14 mouse cellular contexts compared by ENCODE assay signal in the genomic region with DNA sequence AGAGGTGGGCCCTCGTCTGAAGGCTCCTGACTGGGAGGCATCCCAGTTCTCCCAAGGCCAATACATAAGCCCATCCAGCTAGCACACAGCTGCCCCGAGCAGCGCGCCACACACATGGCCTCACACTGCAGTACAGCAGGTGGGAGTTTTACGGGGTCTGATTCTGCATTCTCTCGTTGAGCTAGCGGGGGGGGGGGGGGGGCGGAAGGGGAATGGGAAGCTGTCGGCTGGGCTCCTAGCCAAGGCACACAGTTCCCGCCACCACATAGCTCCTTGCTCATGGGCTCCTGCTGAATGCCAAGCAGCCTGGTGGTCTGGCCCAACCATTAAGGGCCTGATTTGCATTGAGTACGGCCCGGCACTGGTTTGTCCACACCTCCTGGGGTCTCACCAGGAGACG.
DNase-seq lines count a peak whose midpoint lies in the region; ATAC-seq and TF ChIP-seq lines count a peak whose summit lies in the region.
"Had no signal": no experiment of that assay in that cellular context is flagged by ENCODE, and none has a peak within 500 bp of the region (broad histone marks: within the 10 kb centered on the region; RNA-seq: fewer than 3 reads in every experiment).

No protein-coding gene starts in this region.

- no peaks in the 10 kb centered on the region for H3K36me3 ChIP-seq in lung, embryonic 15.5 days
- no peaks in the 10 kb centered on the region for H3K36me3 ChIP-seq in forebrain, embryonic 13.5 days (ENCODE audit: poor library complexity, severe bottlenecking)
- no peaks in the 10 kb centered on the region for H3K36me3 ChIP-seq in hindbrain, embryonic 15.5 days
- no peaks in the 10 kb centered on the region for H3K36me3 ChIP-seq in midbrain, embryonic 13.5 days
- H3K36me3 ChIP-seq in stomach, postnatal 0 days (ENCODE audit: control insufficient read depth, insufficient read depth, low read length): no peaks in the 10 kb centered on the region
- H3K36me3 ChIP-seq: liver, embryonic 13.5 days had no signal

- no peak for TF ChIP-seq EP300 in stomach, postnatal 0 days (optimal IDR thresholded peaks at IDR 0.05)

- no peaks in the 10 kb centered on the region for H3K27me3 ChIP-seq in lung, embryonic 15.5 days
- H3K27me3 ChIP-seq in forebrain, embryonic 13.5 days: no peaks in the 10 kb centered on the region
- peaks cover 7% of the 10 kb centered on the region; the same call in 1 of the 2 replicates for H3K27me3 ChIP-seq in hindbrain, embryonic 15.5 days
- H3K27me3 ChIP-seq in midbrain, embryonic 13.5 days: peaks cover 7% of the 10 kb centered on the region
- H3K27me3 ChIP-seq in stomach, postnatal 0 days (ENCODE audit: control insufficient read depth, insufficient read depth, low read length): no peaks in the 10 kb centered on the region
- H3K27me3 ChIP-seq: liver, embryonic 13.5 days had no signal

- no peak overlapping the region for H3K4me3 ChIP-seq in lung, embryonic 15.5 days
- H3K4me3 ChIP-seq in forebrain, embryonic 13.5 days: no peak overlapping the region
- H3K4me3 ChIP-seq in hindbrain, embryonic 15.5 days: no peak overlapping the region
- H3K4me3 ChIP-seq in midbrain, embryonic 13.5 days (replicated peaks): no peak overlapping the region
- no peak overlapping the region for H3K4me3 ChIP-seq in stomach, postnatal 0 days (ENCODE audit: low read depth, low read length)
- H3K4me3 ChIP-seq: liver, embryonic 13.5 days had no signal

- H3K9ac ChIP-seq in lung, embryonic 15.5 days: no peak overlapping the region
- H3K9ac ChIP-seq in forebrain, embryonic 13.5 days: peak overlapping the region; percentile 13; the same call in 1 of the 2 replicates
- H3K9ac ChIP-seq in hindbrain, embryonic 15.5 days: no peak overlapping the region
- no peak overlapping the region for H3K9ac ChIP-seq in midbrain, embryonic 13.5 days (replicated peaks)
- no peak overlapping the region for H3K9ac ChIP-seq in stomach, postnatal 0 days (ENCODE audit: low read length)
- H3K9ac ChIP-seq: liver, embryonic 13.5 days had no signal

- WGBS in lung, embryonic 15.5 days: 40% methylated on average over 12 of the region's 13 CpGs
- 9% methylated on average over 10 of the region's 13 CpGs for WGBS in forebrain, embryonic 13.5 days
- WGBS in hindbrain, embryonic 15.5 days: 27% methylated on average over 13 of the region's 13 CpGs
- 25% methylated on average over 12 of the region's 13 CpGs for WGBS in midbrain, embryonic 13.5 days
- WGBS in stomach, postnatal 0 days: 49% methylated on average over 11 of the region's 13 CpGs

- ATAC-seq in lung, embryonic 15.5 days (ENCODE audit: borderline replicate concordance, extremely low read depth, low FRiP score, low TSS enrichment): peak; percentile 23; the same call in 1 of the 2 replicates
- peak; percentile 83 for ATAC-seq in forebrain, embryonic 13.5 days
- peak; percentile 61; the same call in 1 of the 2 replicates for ATAC-seq in hindbrain, embryonic 15.5 days (ENCODE audit: low FRiP score, low read depth)
- ATAC-seq in midbrain, embryonic 13.5 days: peak; percentile 49
- ATAC-seq in stomach, postnatal 0 days (ENCODE audit: low FRiP score, low TSS enrichment): no peak
- ATAC-seq: CD4-positive, CD25-positive, alpha-beta regulatory T cell, adult 4 months had no signal

- no peak for DNase-seq in lung, postnatal 10 days
- DNase-seq in frontal cortex, postnatal 14 days (ENCODE audit: low spot score in 2 of 2): no peak
- DNase-seq in frontal cortex, postnatal 25 days (ENCODE audit: low spot score in 2 of 2): no peak
- no peak for DNase-seq in stomach, postnatal 0 days (ENCODE audit: low spot score)
- DNase-seq: cerebellum, postnatal 25 days; heart, postnatal 10 days; kidney, adult 8-10 months; layer of hippocampus, adult 9-11 months; liver, embryonic 13.5 days had no signal

- H3K27ac ChIP-seq in lung, embryonic 15.5 days: no peak overlapping the region
- peak overlapping the region; percentile 75 for H3K27ac ChIP-seq in forebrain, embryonic 13.5 days
- H3K27ac ChIP-seq in hindbrain, embryonic 15.5 days (replicated peaks): no peak overlapping the region
- H3K27ac ChIP-seq in midbrain, embryonic 13.5 days: peak overlapping the region; percentile 70
- H3K27ac ChIP-seq in stomach, postnatal 0 days (replicated peaks): no peak overlapping the region
- H3K27ac ChIP-seq: liver, embryonic 13.5 days had no signal

- TF ChIP-seq CTCF in stomach, postnatal 0 days (IDR thresholded peaks at IDR 0.05; ENCODE audit: low read depth): no peak

- H3K4me2 ChIP-seq in lung, embryonic 15.5 days: no peak overlapping the region
- no peak overlapping the region for H3K4me2 ChIP-seq in forebrain, embryonic 13.5 days
- H3K4me2 ChIP-seq in hindbrain, embryonic 15.5 days: no peak overlapping the region
- H3K4me2 ChIP-seq in midbrain, embryonic 13.5 days (replicated peaks): no peak overlapping the region
- H3K4me2 ChIP-seq in stomach, postnatal 0 days (replicated peaks; ENCODE audit: low read depth): no peak overlapping the region
- H3K4me2 ChIP-seq: liver, embryonic 13.5 days had no signal

- H3K4me1 ChIP-seq in lung, embryonic 15.5 days: no peaks in the 10 kb centered on the region
- peaks cover 69% of the 10 kb centered on the region for H3K4me1 ChIP-seq in forebrain, embryonic 13.5 days
- peaks cover 27% of the 10 kb centered on the region for H3K4me1 ChIP-seq in hindbrain, embryonic 15.5 days (replicated peaks)
- H3K4me1 ChIP-seq in midbrain, embryonic 13.5 days (replicated peaks): peaks cover 64% of the 10 kb centered on the region
- H3K4me1 ChIP-seq in stomach, postnatal 0 days (replicated peaks; ENCODE audit: control insufficient read depth, insufficient read depth): no peaks in the 10 kb centered on the region
- H3K4me1 ChIP-seq: liver, embryonic 13.5 days had no signal

- H3K9me3 ChIP-seq in lung, embryonic 15.5 days: no peaks in the 10 kb centered on the region
- H3K9me3 ChIP-seq in forebrain, embryonic 13.5 days (replicated peaks): no peaks in the 10 kb centered on the region
- H3K9me3 ChIP-seq in hindbrain, embryonic 15.5 days: no peaks in the 10 kb centered on the region
- no peaks in the 10 kb centered on the region for H3K9me3 ChIP-seq in midbrain, embryonic 13.5 days
- no peaks in the 10 kb centered on the region for H3K9me3 ChIP-seq in stomach, postnatal 0 days (ENCODE audit: control insufficient read depth, low read length)
- H3K9me3 ChIP-seq: liver, embryonic 13.5 days had no signal

Comparison
In these comparisons a context has a peak if more than half of its experiments do, and no peak if none do; other contexts are left out.
1. H3K27ac ChIP-seq: peak in forebrain, embryonic 13.5 days (single experiment) and midbrain, embryonic 13.5 days (single experiment); none in lung, embryonic 15.5 days (single experiment), hindbrain, embryonic 15.5 days (single experiment) and stomach, postnatal 0 days (single experiment).